Mouse (Mus musculus) G1E (cell line): ENCODE measurements around the gene Hnmt.

Experiments used
- CTCF ChIP-seq: IDR thresholded peaks from 2 replicates; pipeline ENCODE4 v1.5.1; 2012; ENCODE audit warnings: low read depth, low read length, inconsistent platforms, mixed read lengths
- GATA1 ChIP-seq: IDR thresholded peaks from 2 replicates; pipeline ENCODE4 v1.6.1; 2012; ENCODE audit warnings: borderline replicate concordance, low read length, inconsistent platforms, mixed read lengths
- POLR2AphosphoS5 ChIP-seq: IDR thresholded peaks from 2 replicates; pipeline ENCODE4 v1.6.1; 2012; ENCODE audit warnings: low read depth, low read length, inconsistent platforms; ENCODE audit not compliant: insufficient replicate concordance
- TAL1 ChIP-seq: conservative IDR thresholded peaks from 2 replicates; pipeline ENCODE4 v1.6.1; 2012; ENCODE audit warnings: low read depth, low read length, inconsistent platforms, mixed read lengths

DNA sequence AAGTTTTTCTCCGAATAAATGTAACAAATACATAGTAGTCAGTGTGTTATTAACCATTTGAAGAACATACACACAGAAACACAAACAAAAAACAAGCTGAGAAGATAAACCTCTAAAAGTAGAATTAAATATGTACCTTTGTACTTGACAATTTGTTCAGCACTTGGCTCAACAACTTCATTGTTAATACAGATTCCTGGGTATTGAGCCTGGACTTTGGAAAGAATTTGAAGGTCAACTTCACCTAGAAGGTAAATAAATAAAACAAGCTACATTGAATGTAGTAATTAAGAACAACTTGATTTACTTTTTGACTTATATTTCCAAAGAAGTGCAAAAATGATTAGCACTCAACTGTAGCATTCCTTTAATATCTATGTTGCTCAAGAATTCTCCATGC lies 30.2 kb downstream of the Hnmt start:
- TF ChIP-seq CTCF (no peak), POLR2AphosphoS5 (no peak), GATA1 (no peak), TAL1 (no peak)
